Comparison of ENCODE assay signal across 8 mouse cellular contexts in genomic region chr4:134659354-134660301, GRCm38 (mm10). TPM values are rescaled to one million over a fixed set of nuclear protein-coding genes. Genes with fewer than 3 reads are reported as not detected.
DNase-seq lines count a peak whose midpoint lies in the region; ATAC-seq and TF ChIP-seq lines count a peak whose summit lies in the region.

No protein-coding gene starts in this region.

- peaks cover 20% of the 10 kb centered on the region for H3K4me1 ChIP-seq in forebrain, embryonic 11.5 days (replicated peaks; ENCODE audit: control insufficient read depth, insufficient read depth, low read length)
- peaks cover 22% of the 10 kb centered on the region for H3K4me1 ChIP-seq in limb, embryonic 14.5 days (ENCODE audit: control insufficient read depth, insufficient read depth, low read length)

- WGBS in forebrain, embryonic 11.5 days: 15% methylated on average over 27 of the region's 27 CpGs
- 10% methylated on average over 27 of the region's 27 CpGs for WGBS in limb, embryonic 14.5 days

- DNase-seq in cerebellum, adult 9-10 months: peak; percentile 48
- DNase-seq in cerebellum, postnatal 4 days (ENCODE audit: low spot score in 2 of 2): no peak
- peak; percentile 56 for DNase-seq in 3T3-L1 (ENCODE audit: low read depth, low spot score)
- peak; percentile 67 for DNase-seq in forebrain, embryonic 11.5 days (ENCODE audit: low spot score)
- peak; percentile 78 for DNase-seq in limb, embryonic 14.5 days (ENCODE audit: low spot score)
- no peak for DNase-seq in cerebellum, postnatal 10 days
- DNase-seq in thymus, postnatal 25 days: no peak

- H3K36me3 ChIP-seq in forebrain, embryonic 11.5 days (ENCODE audit: control insufficient read depth, insufficient read depth, low read length): no peaks in the 10 kb centered on the region
- no peaks in the 10 kb centered on the region for H3K36me3 ChIP-seq in limb, embryonic 14.5 days (ENCODE audit: control insufficient read depth, insufficient read depth, low read length)

- H3K9me3 ChIP-seq in forebrain, embryonic 11.5 days (ENCODE audit: control insufficient read depth, low read length): no peaks in the 10 kb centered on the region
- no peaks in the 10 kb centered on the region for H3K9me3 ChIP-seq in limb, embryonic 14.5 days (ENCODE audit: control insufficient read depth, low read length)

- ATAC-seq in forebrain, embryonic 11.5 days (replicated peaks; ENCODE audit: low FRiP score): 0 out of 2 replicates have a peak, but pooled peaks have one; percentile 24
- ATAC-seq in limb, embryonic 14.5 days (ENCODE audit: low FRiP score, low read depth): peak; percentile 78
- no peak for ATAC-seq in erythroid progenitor cell, adult 5-6 weeks (replicated peaks; ENCODE audit: low FRiP score, poor library complexity, severe bottlenecking)

- H3K9ac ChIP-seq in forebrain, embryonic 11.5 days (ENCODE audit: low read length): peak overlapping the region; percentile 14; the same call in 1 of the 2 replicates
- peak overlapping the region; percentile 34 for H3K9ac ChIP-seq in limb, embryonic 14.5 days (ENCODE audit: low read depth, low read length, severe bottlenecking)

- H3K4me2 ChIP-seq in forebrain, embryonic 11.5 days (ENCODE audit: low read depth, low read length, severe bottlenecking): peak overlapping the region; percentile 37
- H3K4me2 ChIP-seq in limb, embryonic 14.5 days (replicated peaks; ENCODE audit: low read depth, low read length, severe bottlenecking): peak overlapping the region; percentile 44

- no peak overlapping the region for H3K4me3 ChIP-seq in forebrain, embryonic 11.5 days (ENCODE audit: low read depth, low read length)
- peak overlapping the region; percentile 20 for H3K4me3 ChIP-seq in limb, embryonic 14.5 days (replicated peaks; ENCODE audit: low read length)

- H3K27ac ChIP-seq in forebrain, embryonic 11.5 days (ENCODE audit: low read depth, low read length): no peak overlapping the region
- no peak overlapping the region for H3K27ac ChIP-seq in limb, embryonic 14.5 days (replicated peaks; ENCODE audit: low read depth, low read length)

- no peak for TF ChIP-seq POLR2A in limb, embryonic 14.5 days (IDR thresholded peaks at IDR 0.05; ENCODE audit: borderline replicate concordance, extremely low read depth, insufficient read depth, insufficient read length)

- no peaks in the 10 kb centered on the region for H3K27me3 ChIP-seq in forebrain, embryonic 11.5 days (ENCODE audit: control insufficient read depth, insufficient read depth, low read length)
- H3K27me3 ChIP-seq in limb, embryonic 14.5 days (ENCODE audit: control insufficient read depth, insufficient read depth, low read length): peaks cover 6% of the 10 kb centered on the region; the same call in 1 of the 2 replicates

RNA-seq across cellular contexts. Expression of gene Man1c1, which starts 44.5 kb away (rescaled TPM):
- 5.2 and 5.3 TPM in 2 replicates for polyA plus RNA-seq in forebrain, embryonic 11.5 days (2014; fragmentation: Nextera tagmentation; extraction: Ambion mirVana)
- 9.1 and 10.6 TPM in 2 replicates for polyA plus RNA-seq in limb, embryonic 14.5 days (2012; rRNA removed)
- 5.1 and 5.9 TPM in 2 replicates for polyA plus RNA-seq in limb, embryonic 14.5 days (2014; fragmentation: Nextera tagmentation; extraction: Ambion mirVana)
- total RNA-seq in erythroid progenitor cell, adult 5-6 weeks (2015; ENCODE audit: low replicate concordance): 2.9 TPM in 2 replicates
- 1.0 and 1.8 TPM in 2 replicates for total RNA-seq in erythroid progenitor cell, adult 5-6 weeks (2017; ENCODE audit: low replicate concordance)

Comparison
In these comparisons a context has a peak if more than half of its experiments do, and no peak if none do; other contexts are left out.
1. DNase-seq: peak in cerebellum, adult 9-10 months (single experiment), 3T3-L1 (single experiment), forebrain, embryonic 11.5 days (single experiment) and limb, embryonic 14.5 days (single experiment); none in cerebellum, postnatal 4 days (0 of 2), cerebellum, postnatal 10 days (0 of 2) and thymus, postnatal 25 days (single experiment).